Mouse (Mus musculus) spleen, adult 2 months (tissue): ENCODE measurements around the gene Pkdcc. TPM values are rescaled to one million over a fixed set of nuclear protein-coding genes. Genes with fewer than 3 reads are reported as not detected.
A peak's percentile ranks its signal among the peaks of the same experiment; 100 is the strongest.

ENCODE experiments used
- DNase-seq, 2 experiments: peaks; one replicate each; pipeline versions ENCODE4 v3.0.0 to v3.0.0-alpha.2; 2012 to 2021; ENCODE audit warnings: low spot score in 2 of 2, low read depth in 1 of 2
- H3K27ac ChIP-seq: fragments of 200-500 bp; 2 replicates; pipeline ENCODE4 v1.5.1; 2012; ENCODE audit warnings: low read length, inconsistent platforms; ENCODE audit not compliant: insufficient read depth
- H3K27me3 ChIP-seq: fragments of 200-500 bp; 2 replicates; pipeline ENCODE4 v1.6.1; 2012; ENCODE audit warnings: mild to moderate bottlenecking, moderate library complexity, low read length, inconsistent platforms; ENCODE audit not compliant: control insufficient read depth, insufficient read depth
- H3K36me3 ChIP-seq: fragments of 200-500 bp; 2 replicates; pipeline ENCODE4 v1.6.1; 2012; ENCODE audit warnings: mild to moderate bottlenecking, low read length, inconsistent platforms; ENCODE audit not compliant: control insufficient read depth, insufficient read depth
- H3K4me1 ChIP-seq: fragments of 200-500 bp; 2 replicates; pipeline ENCODE4 v1.6.1; 2011; ENCODE audit warnings: inconsistent platforms; ENCODE audit not compliant: control insufficient read depth, insufficient read depth, insufficient read length
- H3K4me3 ChIP-seq: fragments of 200-500 bp; 2 replicates; pipeline ENCODE4 v1.5.1; 2011; ENCODE audit warnings: mild to moderate bottlenecking, inconsistent platforms; ENCODE audit not compliant: insufficient read depth, insufficient read length; ENCODE audit errors: extremely low read depth
- CTCF ChIP-seq: fragments of 200-500 bp; IDR thresholded peaks from 2 replicates; pipeline ENCODE4 v1.5.1; 2011; ENCODE audit warnings: mild to moderate bottlenecking, inconsistent platforms; ENCODE audit not compliant: insufficient read depth, insufficient read length, insufficient replicate concordance; ENCODE audit errors: extremely low read depth
- POLR2A ChIP-seq: fragments of 200-500 bp; IDR thresholded peaks from 2 replicates; pipeline ENCODE4 v1.6.1; 2011; ENCODE audit warnings: low read depth, low read length, inconsistent platforms
- WGBS: fragments of 180-500 bp; shearing (Covaris S2); methylation state at CpG from one replicate; pipeline ENCODE4 v1.1.7; 2018; 5-methylcytosine and 5-hydroxymethylcytosine counted together
- polyA plus RNA-seq: library from polyadenylated mRNA; depleted of rRNA; stranded (reverse); fragments of >200 nt; gene quantifications from 2 replicates; pipeline ENCODE4 v1.2.3, GENCODE M21; 2012; rRNA removed

The Pkdcc gene
- 41.0 and 46.9 TPM in 2 replicates for polyA plus RNA-seq

- H3K4me3 ChIP-seq, result peak within 1 kb of the TSS; percentile 55
- no peak for TF ChIP-seq POLR2A
- no peak for TF ChIP-seq CTCF
- H3K27ac ChIP-seq, result peak within 1 kb of the TSS; percentile 53
- peaks cover 3% of the 10 kb centered on the region; the same call in 1 of the 2 replicates for H3K4me1 ChIP-seq
- peak in 1 of 2 experiments; percentile 35 for DNase-seq
- no peaks in the 10 kb centered on the region for H3K36me3 ChIP-seq
- 1% methylated on average over 75 of the region's 105 CpGs for WGBS
- peaks cover 14% of the 10 kb centered on the region for H3K27me3 ChIP-seq
These were observed at the start of gene Pkdcc for GRCm38 (mm10) chr17:83214674-83215528. Gene Pkdcc (plus strand): TSS chr17:83215292.

DNA sequence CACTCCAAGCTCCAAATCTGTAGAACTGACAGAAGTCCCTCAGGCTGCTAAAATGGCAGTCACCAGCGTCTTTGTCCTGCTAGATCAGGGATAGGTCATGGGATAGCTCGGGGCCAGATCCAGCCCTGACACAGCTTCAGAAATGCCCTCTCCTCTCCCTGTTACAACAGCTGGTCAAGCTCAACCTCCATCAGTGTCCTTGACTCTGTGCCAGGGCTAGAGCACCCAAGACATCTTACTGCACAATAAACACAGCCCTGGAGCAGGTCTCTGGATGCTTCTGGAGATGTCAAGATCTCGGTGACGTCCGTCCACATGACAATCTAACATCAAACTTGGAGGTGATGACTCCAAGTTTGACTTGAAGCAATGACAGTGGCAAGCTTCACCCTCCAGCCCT lies 48.9 kb upstream of the Pkdcc start:
- TF ChIP-seq CTCF (no peak), POLR2A (no peak)
- Histone ChIP-seq H3K27me3 (no peaks in the 10 kb centered on the region), H3K36me3 (no peaks in the 10 kb centered on the region), H3K4me3 (no peak overlapping the region), H3K27ac (no peak overlapping the region), H3K4me1 (no peaks in the 10 kb centered on the region)
- 86% methylated on average over 5 of the region's 5 CpGs for WGBS
- no peak for DNase-seq

DNA sequence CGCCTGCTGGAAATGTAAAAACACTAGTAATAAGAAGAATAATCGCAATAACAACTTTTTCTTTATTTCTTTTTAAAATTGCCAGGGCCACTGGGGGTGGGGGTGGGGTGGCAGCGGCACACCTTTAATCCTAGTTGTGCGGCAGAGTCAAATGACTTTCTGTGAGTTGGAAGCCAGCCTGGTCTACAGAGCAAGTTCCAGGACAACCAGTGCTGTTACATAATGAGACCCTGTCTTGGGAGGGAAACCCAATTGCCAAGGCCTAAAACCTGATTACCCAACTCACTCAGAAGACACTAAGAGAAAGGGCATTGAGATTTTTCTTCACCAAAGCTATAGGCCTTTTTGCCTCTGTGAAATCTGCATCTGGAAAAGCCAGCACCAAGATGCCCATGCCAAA lies 38.9 kb upstream of the Pkdcc start:
- no peaks in the 10 kb centered on the region for H3K4me1 ChIP-seq
- H3K4me3 ChIP-seq, result no peak overlapping the region
- no peak for TF ChIP-seq CTCF
- TF ChIP-seq POLR2A, result no peak
- H3K36me3 ChIP-seq, result no peaks in the 10 kb centered on the region
- DNase-seq, result no peak
- 95% methylated on average over 4 of the region's 4 CpGs for WGBS
- no peaks in the 10 kb centered on the region for H3K27me3 ChIP-seq
- no peak overlapping the region for H3K27ac ChIP-seq

DNA sequence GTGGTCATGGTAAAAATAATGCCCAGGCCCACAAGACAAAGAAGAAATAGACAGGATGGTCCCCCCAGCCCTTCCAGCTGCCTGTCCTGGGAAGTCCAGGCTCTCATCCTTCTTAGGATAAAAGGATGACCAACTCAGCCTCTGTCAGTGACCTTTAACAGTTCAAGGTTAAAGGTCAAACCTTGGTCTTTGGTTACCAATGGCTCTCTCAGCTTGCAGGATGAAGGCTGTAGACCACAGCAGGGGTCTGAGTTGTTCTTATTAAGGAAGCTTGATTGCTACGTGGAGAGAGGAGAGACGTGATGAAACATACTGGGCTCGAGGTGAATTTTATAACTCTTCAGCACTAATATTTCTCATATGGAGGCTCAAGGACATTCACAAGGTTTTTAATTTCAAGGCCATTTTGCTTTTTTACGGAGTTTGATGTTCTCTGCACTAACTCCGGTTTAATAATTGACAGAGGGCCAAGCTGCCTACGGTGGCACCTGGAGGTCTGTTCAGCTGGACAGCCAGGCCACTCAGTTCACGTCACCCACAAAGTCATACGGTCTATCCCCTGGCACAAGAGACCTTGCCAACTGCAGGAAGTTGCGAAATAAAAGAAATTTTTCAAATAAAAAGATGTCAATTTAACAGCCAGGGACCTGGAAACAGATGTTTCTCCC lies 36.5 kb upstream of the Pkdcc start:
- Histone ChIP-seq H3K4me1 (no peaks in the 10 kb centered on the region), H3K27ac (no peak overlapping the region), H3K27me3 (no peaks in the 10 kb centered on the region), H3K36me3 (no peaks in the 10 kb centered on the region), H3K4me3 (no peak overlapping the region)
- no peak for DNase-seq
- no peak for TF ChIP-seq CTCF
- WGBS, result 54% methylated on average over 9 of the region's 9 CpGs

- no peak for DNase-seq
- no peaks in the 10 kb centered on the region for H3K4me1 ChIP-seq
- TF ChIP-seq POLR2A (no peak), CTCF (no peak)
- 41% methylated on average over 6 of the region's 6 CpGs for WGBS
- no peaks in the 10 kb centered on the region for H3K36me3 ChIP-seq
- H3K27ac ChIP-seq, result no peak overlapping the region
- H3K27me3 ChIP-seq, result no peaks in the 10 kb centered on the region
- H3K4me3 ChIP-seq, result no peak overlapping the region
These were observed 36.0 kb upstream of the Pkdcc start for GRCm38 (mm10) chr17:83179151-83179531.

GRCm38 (mm10) chr17:83179569-83179968 lies 35.5 kb upstream of the Pkdcc start:
- DNase-seq, result no peak
- WGBS, result 88% methylated on average over 4 of the region's 4 CpGs
- TF ChIP-seq POLR2A (no peak), CTCF (no peak)

GRCm38 (mm10) chr17:83181086-83181485 lies 34.0 kb upstream of the Pkdcc start:
- Histone ChIP-seq H3K4me1 (no peaks in the 10 kb centered on the region), H3K4me3 (no peak overlapping the region), H3K36me3 (no peaks in the 10 kb centered on the region), H3K27me3 (no peaks in the 10 kb centered on the region), H3K27ac (no peak overlapping the region)
- no peak for TF ChIP-seq POLR2A
- TF ChIP-seq CTCF, result no peak
- WGBS, result 91% methylated on average over 7 of the region's 7 CpGs
- DNase-seq, result no peak

More at GRCm38 (mm10) chr17:83179569-83179968, 35.5 kb upstream of the Pkdcc start:
- Histone ChIP-seq H3K4me3 (no peak overlapping the region), H3K27ac (no peak overlapping the region), H3K36me3 (no peaks in the 10 kb centered on the region), H3K4me1 (no peaks in the 10 kb centered on the region), H3K27me3 (no peaks in the 10 kb centered on the region)
